Mouse (Mus musculus) limb, embryonic 14.5 days (tissue): ENCODE results near the gene Cldn1. TPM values are rescaled to one million over a fixed set of nuclear protein-coding genes. Genes with fewer than 3 reads are reported as not detected.

Experiments used
- ATAC-seq: fragments of 200-750 bp; cut with Nextera tagmentation; 2 replicates; pipeline ENCODE4 v1.8.0; 2017; ENCODE audit warnings: low read depth, moderate number of reproducible peaks, moderate TSS enrichment; ENCODE audit not compliant: low FRiP score
- DNase-seq: peaks from one replicate; pipeline ENCODE4 v3.0.0-alpha.2; 2015; ENCODE audit warnings: low spot score
- H3K27ac ChIP-seq: fragments of 300-500 bp; sonication (generic); replicated peaks from 2 replicates; pipeline ENCODE4 v1.5.1; 2014; ENCODE audit warnings: low read depth, mild to moderate bottlenecking, low read length, moderate library complexity, mixed read lengths
- H3K27me3 ChIP-seq: fragments of 300-500 bp; sonication (generic); 2 replicates; pipeline ENCODE4 v1.6.1; 2014; ENCODE audit warnings: low read length, mixed read lengths; ENCODE audit not compliant: control insufficient read depth, insufficient read depth
- H3K36me3 ChIP-seq: fragments of 300-500 bp; sonication (generic); 2 replicates; pipeline ENCODE4 v1.6.1; 2014; ENCODE audit warnings: mild to moderate bottlenecking, low read length, moderate library complexity, mixed read lengths; ENCODE audit not compliant: control insufficient read depth, insufficient read depth
- H3K4me1 ChIP-seq: fragments of 300-500 bp; sonication (generic); 2 replicates; pipeline ENCODE4 v1.6.1; 2014; ENCODE audit warnings: antibody characterized with exemption, low read length, mixed read lengths; ENCODE audit not compliant: control insufficient read depth, insufficient read depth
- H3K4me2 ChIP-seq: fragments of 300-500 bp; sonication (generic); replicated peaks from 2 replicates; pipeline ENCODE4 v1.6.1; 2014; ENCODE audit warnings: low read depth, mild to moderate bottlenecking, low read length, moderate library complexity; ENCODE audit not compliant: severe bottlenecking
- H3K4me3 ChIP-seq: fragments of 300-500 bp; sonication (generic); replicated peaks from 2 replicates; pipeline ENCODE4 v1.5.1; 2014; ENCODE audit warnings: low read length
- H3K9ac ChIP-seq: fragments of 300-500 bp; sonication (generic); 2 replicates; pipeline ENCODE4 v1.6.1; 2014; ENCODE audit warnings: mild to moderate bottlenecking, low read depth, low read length, moderate library complexity; ENCODE audit not compliant: severe bottlenecking
- H3K9me3 ChIP-seq: fragments of 300-500 bp; sonication (generic); 2 replicates; pipeline ENCODE4 v1.6.1; 2016; ENCODE audit warnings: low read length; ENCODE audit not compliant: control insufficient read depth
- POLR2A ChIP-seq: fragments of 200-500 bp; IDR thresholded peaks from 2 replicates; pipeline ENCODE4 v1.8.0; 2012; ENCODE audit warnings: inconsistent platforms, mild to moderate bottlenecking, moderate library complexity, borderline replicate concordance; ENCODE audit not compliant: insufficient read depth, insufficient read length; ENCODE audit errors: extremely low read depth
- WGBS: fragments of 180-500 bp; shearing (Covaris S2); extraction: QIAGEN DNeasy Blood & Tissue Kit; methylation state at CpG from one replicate; pipeline ENCODE4 v1.1.7; 2014; 5-methylcytosine and 5-hydroxymethylcytosine counted together
- polyA plus RNA-seq, 2 experiments: library from polyadenylated mRNA; depleted of rRNA in 1 of 2; stranded (reverse) in 1 of 2; unstranded in 1 of 2; fragments of >200 nt; fragmentation: Nextera tagmentation in 1 of 2; extraction: Ambion mirVana in 1 of 2; gene quantifications; 2 replicates each; pipeline versions ENCODE4 v1.2.1 to v1.2.3; 2012 to 2014

Cldn1 gene
- polyA plus RNA-seq, 2 experiments, result 17.3 to 36.7 TPM

DNA sequence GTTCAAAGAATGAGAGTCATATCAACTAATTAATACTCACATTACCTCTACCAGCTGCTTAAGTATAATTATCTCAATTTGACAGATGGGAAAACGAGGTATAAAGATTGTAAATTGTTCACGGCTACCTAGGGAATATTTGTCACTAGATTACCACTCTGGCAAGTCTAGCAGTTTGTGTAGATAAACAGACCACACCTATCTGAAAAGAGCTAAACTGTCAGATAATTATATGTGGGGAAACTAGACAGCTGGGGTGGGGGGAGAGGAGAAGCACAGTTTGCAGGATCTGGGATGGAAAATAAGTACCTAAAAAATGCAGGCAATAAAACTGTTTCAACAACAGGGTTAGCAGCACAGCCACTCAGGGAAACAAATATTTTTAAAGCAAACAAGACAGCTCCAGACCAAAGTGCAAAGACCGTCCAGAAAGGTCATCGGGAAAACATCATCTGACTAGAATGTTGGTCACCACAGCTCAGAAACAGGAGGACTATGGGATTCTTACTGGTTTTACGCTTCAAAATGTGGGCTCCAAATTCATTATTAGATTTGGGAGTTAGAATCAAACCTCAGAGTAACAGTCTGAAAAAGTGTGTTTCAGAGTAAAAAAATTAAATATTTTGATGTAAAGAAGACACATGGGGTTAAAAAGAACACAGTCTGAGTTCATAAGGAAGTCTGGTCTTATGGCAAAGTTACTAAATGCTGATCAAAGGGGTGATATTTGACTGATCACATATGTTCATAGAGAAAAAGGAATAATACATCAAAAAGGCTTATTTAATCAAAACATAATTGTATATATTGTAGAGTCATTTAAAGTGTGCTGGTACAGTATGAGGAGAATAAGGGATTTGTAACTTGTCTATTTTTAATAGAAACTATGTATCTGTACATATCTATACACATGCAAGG is 13.5 kb downstream of the Cldn1 start:
- no peak overlapping the region for H3K9ac ChIP-seq
- H3K4me3 ChIP-seq, result no peak overlapping the region
- no peak overlapping the region for H3K4me2 ChIP-seq
- DNase-seq (no peak), ATAC-seq (no peak)
- no peaks in the 10 kb centered on the region for H3K27me3 ChIP-seq
- WGBS, result 62% methylated on average over 5 of the region's 5 CpGs
- no peaks in the 10 kb centered on the region for H3K9me3 ChIP-seq
- no peak overlapping the region for H3K27ac ChIP-seq
- no peak for TF ChIP-seq POLR2A
- H3K36me3 ChIP-seq, result no peaks in the 10 kb centered on the region
- no peaks in the 10 kb centered on the region for H3K4me1 ChIP-seq

GRCm38 (mm10) chr16:26355513-26355912 is 16.1 kb downstream of the Cldn1 start:
- Histone ChIP-seq H3K4me1 (no peaks in the 10 kb centered on the region), H3K27me3 (no peaks in the 10 kb centered on the region), H3K4me2 (no peak overlapping the region), H3K9me3 (no peaks in the 10 kb centered on the region), H3K27ac (no peak overlapping the region), H3K9ac (no peak overlapping the region), H3K36me3 (no peaks in the 10 kb centered on the region), H3K4me3 (no peak overlapping the region)
- no peak for TF ChIP-seq POLR2A
- DNase-seq (no peak), ATAC-seq (no peak)
- 83% methylated on average over 1 of the region's 1 CpGs for WGBS

- no peak for TF ChIP-seq POLR2A
- no peak overlapping the region for H3K27ac ChIP-seq
- H3K9ac ChIP-seq, result no peak overlapping the region
- no peaks in the 10 kb centered on the region for H3K4me1 ChIP-seq
- H3K4me2 ChIP-seq, result no peak overlapping the region
- H3K4me3 ChIP-seq, result no peak overlapping the region
- no peaks in the 10 kb centered on the region for H3K36me3 ChIP-seq
- 81% methylated on average over 4 of the region's 4 CpGs for WGBS
- H3K9me3 ChIP-seq, result no peaks in the 10 kb centered on the region
- no peak for DNase-seq
- ATAC-seq, result no peak
- no peaks in the 10 kb centered on the region for H3K27me3 ChIP-seq
Observed at GRCm38 (mm10) chr16:26350786-26351185, 20.9 kb downstream of the Cldn1 start.

DNA sequence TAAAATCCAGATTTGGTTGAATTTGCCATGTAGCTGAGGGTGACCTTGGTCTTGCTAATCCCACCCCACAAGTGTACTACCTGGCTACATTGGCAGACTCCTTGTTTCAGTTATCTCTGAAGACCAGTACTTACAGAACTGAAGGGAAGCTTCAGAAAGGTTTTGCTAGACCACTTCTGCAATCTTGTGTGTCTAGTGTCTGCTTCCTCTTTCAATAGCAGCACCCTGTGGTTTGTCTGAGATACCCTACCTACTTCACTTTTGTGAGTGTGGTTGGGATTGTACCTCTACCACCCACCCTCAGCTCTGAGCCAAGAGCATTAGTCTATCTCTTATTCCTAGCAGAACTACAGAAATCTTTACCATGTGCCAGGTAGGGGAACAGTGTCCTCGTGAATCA is 22.8 kb downstream of the Cldn1 start:
- Histone ChIP-seq H3K27ac (no peak overlapping the region), H3K36me3 (no peaks in the 10 kb centered on the region), H3K9me3 (no peaks in the 10 kb centered on the region), H3K4me1 (no peaks in the 10 kb centered on the region), H3K4me2 (no peak overlapping the region), H3K27me3 (no peaks in the 10 kb centered on the region), H3K9ac (no peak overlapping the region), H3K4me3 (no peak overlapping the region)
- TF ChIP-seq POLR2A, result no peak
- DNase-seq (no peak), ATAC-seq (no peak)
- 75% methylated on average over 1 of the region's 1 CpGs for WGBS

GRCm38 (mm10) chr16:26316281-26316680 is 55.4 kb downstream of the Cldn1 start:
- no peaks in the 10 kb centered on the region for H3K9me3 ChIP-seq
- no peak overlapping the region for H3K4me2 ChIP-seq
- no peak overlapping the region for H3K9ac ChIP-seq
- 42% methylated on average over 7 of the region's 7 CpGs for WGBS
- DNase-seq, result no peak
- ATAC-seq, result no peak
- no peaks in the 10 kb centered on the region for H3K27me3 ChIP-seq
- no peaks in the 10 kb centered on the region for H3K36me3 ChIP-seq
- H3K4me1 ChIP-seq, result no peaks in the 10 kb centered on the region
- no peak overlapping the region for H3K4me3 ChIP-seq
- no peak for TF ChIP-seq POLR2A
- no peak overlapping the region for H3K27ac ChIP-seq
